Mouse (Mus musculus) left cerebral cortex, adult 18-20 months (tissue): ENCODE data around the gene Ndufs4. TPM values are rescaled to one million over a fixed set of nuclear protein-coding genes. Genes with fewer than 3 reads are reported as not detected.

ENCODE experiments used
- DNase-seq, 2 experiments: peaks; one replicate each; pipeline ENCODE4 v3.0.0; 2021 to 2022; ENCODE audit warnings: low spot score in 2 of 2, mixed read lengths in 1 of 2
- long read RNA-seq, 2 experiments: library from polyadenylated mRNA; stranded (forward); transcript quantifications; one replicate each; pipeline ENCODE4 v2.0.0; 2021
- total RNA-seq, 2 experiments: library from RNA; stranded (reverse); gene quantifications; 2 replicates each; pipeline ENCODE4 v1.2.3; 2021

Gene Ndufs4
- total RNA-seq, result 100 to 1,000 TPM; 152 to 168 TPM
- long read RNA-seq, experiment 1, transcript Ndufs4-201 (5 exons, 1,698 nt), result major isoform, 62 of 73 reads
- long read RNA-seq, experiment 1, partial matches to known transcripts, result 2 of 73 reads
- long read RNA-seq, experiment 1, other reads (novel, unspliced or antisense), result 4 of 73 reads
- long read RNA-seq, experiment 2, transcript Ndufs4-201 (5 exons, 1,698 nt), result major isoform, 66 of 73 reads
- long read RNA-seq, experiment 2, partial matches to known transcripts, result 0 of 73 reads
- long read RNA-seq, experiment 2, other reads (novel, unspliced or antisense), result 3 of 73 reads

DNA sequence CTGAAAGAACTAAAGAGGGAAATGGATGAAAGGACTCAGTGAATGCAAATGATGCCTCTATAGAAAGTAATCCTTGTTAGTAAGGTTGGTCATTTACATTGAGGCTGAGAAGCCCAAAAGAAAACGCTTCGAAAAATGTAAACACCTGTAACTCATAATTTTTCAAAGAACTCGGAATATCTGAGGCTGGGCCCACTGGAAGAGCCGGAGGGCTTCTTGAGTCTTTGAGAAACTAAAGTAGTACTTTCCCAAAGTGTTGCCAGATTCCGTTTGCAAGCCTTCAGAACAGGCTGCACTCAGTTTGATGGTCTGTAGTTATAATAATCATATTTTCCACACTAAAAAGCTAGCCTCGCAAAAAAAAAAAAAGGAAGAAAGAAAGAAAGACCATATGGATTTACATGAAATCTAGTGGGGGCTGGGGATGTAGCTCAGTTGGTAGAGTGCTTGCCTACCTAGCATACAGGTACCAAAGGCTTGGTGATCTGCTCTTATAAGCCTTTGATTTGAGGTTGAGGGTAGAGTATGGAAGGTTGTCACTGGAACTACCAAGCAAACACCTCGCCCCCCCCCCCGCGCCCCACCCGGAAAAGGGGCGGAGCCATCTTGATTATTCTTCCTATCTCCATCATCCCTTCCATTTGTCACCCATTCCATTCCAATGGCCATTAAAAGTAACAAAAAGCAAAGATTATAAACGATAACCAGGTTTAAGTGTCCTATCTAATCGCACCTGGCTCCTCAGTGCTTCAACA, at the start of gene Ndufs4:
Gene Ndufs4 (minus strand): TSS at position 48 of the 755 bp plus-strand sequence.
- no peak for DNase-seq

DNA sequence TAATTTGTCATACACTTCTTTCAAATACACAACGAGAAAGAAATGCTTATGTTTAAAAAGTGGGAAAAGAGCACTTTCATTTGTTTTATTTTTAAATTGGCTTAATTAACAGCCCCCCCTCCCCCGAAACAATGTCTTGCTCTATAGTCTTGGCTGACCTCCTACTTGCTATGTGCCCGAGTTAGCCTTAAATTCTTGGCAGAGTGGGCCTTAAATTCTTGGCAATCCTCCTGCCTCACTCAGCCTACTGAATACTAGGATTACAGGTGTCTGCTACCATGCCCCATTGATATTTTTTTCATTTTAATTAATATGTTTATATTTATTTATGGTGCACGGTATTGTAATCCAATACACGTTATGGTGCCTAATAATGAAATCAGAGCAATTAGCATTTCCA, 44.4 kb upstream of the Ndufs4 start:
- DNase-seq, result no peak

DNA sequence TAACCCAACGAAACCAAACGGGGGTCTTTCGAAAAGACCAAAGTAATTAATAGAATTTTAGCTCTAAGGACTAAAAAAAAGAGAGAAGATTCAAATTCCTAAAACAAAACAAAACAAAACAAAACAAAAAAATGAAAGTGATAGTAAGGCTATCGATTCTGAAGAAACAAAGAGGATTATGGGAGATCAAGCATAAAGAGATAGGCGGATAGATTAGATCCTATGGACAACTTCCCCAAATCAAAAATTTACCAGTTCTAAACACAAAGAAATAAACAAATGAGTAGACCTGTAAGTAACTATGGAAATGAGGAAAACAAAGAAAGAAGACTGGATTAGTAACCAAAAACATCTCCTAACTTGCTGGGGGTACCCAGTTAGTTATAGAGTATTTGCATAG, 37.2 kb upstream of the Ndufs4 start:
- DNase-seq, result no peak

DNA sequence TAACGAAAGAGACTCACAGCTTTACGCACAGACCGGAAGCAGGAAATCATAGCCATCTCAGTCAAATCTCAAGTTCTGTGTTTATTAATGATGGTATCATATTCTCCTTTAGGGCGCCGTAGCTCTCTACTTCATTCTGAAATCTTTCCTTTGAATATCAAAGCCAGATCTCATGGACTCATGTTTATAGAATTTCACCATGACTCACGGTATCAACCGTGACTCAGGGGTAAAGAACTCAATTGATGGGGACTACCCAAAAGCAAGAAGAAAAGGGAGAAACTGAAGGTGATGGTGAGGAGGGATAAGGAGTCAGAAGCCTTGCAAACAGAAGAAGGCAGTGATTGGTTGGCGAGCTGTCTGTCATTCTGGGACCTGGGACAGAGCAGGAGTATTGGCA, 32.2 kb upstream of the Ndufs4 start:
- DNase-seq, result no peak

DNA sequence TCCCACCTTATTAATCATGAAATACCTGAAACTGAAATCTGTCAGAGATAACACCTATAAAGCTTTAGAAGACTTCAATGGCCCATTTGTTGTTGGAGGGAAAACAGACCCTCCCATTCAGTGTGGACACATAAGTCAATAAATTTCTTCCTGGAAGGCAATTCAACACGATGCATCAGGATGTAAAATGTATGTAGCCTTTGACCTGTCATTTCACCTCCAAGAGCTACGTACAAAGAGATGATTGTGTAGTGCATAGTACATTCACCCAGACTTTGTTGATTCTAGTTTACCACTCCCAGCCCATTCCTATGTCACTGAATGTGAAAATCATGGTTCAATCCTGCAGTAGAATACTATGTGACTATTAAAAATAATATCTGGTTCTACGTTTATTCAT, 31.3 kb upstream of the Ndufs4 start:
- DNase-seq, result no peak

DNA sequence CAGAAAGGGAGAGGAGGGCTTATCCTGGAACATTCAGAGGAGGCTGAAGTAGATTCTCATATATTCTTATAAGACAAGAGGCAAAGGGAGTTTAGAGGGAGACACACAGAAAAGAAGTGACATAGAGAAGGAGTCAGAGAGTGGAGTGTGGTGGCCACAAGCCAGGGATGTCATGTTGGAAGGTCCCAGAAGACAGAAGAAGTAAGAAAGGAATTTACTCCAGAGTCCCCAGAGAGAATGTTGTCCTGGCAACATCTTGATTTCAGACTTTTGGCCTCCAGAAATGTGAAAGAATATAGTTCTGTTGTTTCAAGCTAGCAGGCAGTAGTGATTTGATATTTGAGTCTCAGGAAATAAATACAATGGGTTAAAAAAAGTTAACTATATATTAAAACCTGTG, 24.3 kb upstream of the Ndufs4 start:
- no peak for DNase-seq

DNA sequence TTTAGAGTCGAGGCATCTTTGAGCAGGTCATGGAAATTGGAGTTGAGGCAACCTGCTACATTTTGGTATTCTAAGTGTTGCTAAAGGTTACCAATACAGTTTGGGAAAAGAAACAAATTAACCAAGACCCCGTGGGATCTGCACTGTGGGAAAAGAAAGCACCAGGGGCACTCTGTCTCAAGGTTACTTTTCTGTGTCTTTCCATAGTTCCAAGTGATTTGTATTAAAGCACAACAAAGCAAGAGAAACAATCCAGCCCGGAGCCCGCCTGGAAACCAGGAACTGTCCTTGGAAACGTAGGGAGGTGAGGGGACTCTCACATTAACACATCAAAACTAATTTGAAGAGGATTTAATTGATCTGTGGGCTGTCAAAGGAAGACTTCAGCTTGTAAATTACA, 18.8 kb upstream of the Ndufs4 start:
- DNase-seq, result no peak

DNA sequence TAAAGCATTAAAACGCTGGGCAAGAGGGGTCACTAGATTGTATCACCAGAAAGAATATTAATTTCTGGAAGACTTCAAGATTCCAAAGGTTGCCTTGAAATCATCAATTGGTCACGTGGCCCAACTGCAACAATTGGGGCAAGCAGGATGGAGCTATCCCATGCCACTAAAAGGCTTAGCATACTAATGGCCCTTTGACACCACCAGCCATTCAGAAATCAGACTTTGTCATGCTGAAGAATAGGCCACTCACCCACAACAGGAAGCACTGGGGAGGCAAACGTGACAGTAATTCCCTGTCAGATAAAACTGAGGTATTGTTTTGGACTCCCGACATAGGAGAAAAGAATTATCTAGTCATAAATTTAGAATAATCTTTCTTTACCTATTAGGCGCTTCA, 18.4 kb upstream of the Ndufs4 start:
- DNase-seq, result no peak

DNA sequence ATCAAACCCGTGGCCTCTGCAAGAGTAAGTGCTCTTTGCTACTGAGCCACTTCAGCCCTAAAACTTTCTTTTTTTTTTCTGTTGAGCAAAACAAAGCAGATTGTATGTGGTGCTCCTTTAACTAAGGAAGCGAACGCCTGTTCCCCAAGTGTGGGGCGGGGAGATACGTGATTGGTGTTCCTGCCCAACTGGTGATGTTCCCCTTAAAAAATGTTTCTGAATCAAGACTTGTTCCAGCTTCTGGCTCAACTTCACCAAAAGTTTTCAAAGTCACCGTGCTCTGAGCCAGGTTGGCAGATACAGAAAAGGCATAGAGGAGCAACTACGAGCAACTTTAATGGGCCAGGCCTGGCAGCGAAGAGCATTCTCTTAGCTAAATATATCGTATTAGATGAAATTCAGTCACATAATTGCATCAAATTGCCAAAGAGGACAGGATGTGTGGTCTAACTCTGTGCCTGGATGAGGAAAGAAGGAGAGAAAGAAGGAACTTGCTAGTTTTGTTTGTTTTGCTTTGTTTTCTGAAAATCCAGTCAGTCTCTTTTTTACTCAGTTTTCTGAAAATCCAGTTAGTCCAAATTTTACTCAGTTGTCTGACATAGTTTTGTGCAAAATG, 17.1 kb upstream of the Ndufs4 start:
- no peak for DNase-seq

DNA sequence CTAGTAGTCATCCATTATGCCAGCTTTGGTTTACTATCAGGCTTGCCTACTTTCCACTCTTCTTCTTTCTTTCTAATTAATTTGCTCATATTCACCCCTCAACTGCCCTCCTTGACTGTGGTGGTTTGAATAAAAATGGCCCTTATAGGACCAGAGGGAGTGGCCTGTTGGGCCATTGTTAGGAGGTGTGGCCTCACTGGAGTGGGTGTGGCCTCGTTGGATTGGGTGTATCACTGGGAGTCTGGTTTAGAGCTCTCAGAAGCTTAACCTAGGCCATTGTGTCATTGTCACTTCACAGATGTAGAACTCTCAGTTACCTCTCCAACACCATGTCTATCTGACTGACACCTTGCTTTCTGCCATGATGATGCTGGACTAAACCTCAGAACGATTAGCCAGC, 10.8 kb upstream of the Ndufs4 start:
- DNase-seq, result no peak

DNA sequence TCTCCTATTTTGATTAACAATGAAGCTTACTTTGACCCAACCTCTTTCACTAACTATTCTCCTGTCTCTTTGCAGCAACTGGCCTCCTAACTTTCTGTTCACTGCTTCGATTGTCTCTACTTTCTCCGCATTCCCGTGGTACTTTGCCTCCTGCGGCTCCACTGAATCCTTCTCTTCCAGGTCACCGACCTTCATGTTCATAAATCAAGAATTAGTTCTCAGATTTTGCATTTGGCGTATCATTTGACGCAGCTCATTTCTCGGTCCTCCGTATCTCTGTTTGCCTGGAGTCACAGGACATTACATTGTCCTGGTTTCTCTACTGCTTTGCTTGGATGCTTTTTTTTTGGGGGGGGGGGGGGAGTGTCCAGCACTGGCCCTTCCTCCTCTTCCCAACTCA, 9.2 kb upstream of the Ndufs4 start:
- no peak for DNase-seq

DNA sequence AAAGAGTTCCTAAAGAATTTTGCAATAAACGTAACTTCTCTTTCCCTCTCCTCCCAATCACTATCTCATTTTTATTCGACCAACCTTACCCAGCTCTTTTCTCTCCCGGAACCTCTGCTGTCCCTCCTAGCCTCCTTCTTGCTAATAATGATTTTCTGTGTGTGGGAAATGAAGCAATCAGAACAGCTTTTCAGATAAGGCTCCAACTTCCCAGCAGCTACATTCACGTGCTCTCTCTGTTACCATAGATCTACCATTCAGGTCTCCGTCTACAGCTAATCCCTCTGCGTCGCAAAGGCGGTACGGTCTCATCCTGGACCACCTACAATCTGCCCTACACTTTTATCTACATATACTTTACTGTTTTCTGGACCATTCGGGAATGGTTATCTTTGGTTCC, 8.8 kb upstream of the Ndufs4 start:
- DNase-seq, result no peak

DNA sequence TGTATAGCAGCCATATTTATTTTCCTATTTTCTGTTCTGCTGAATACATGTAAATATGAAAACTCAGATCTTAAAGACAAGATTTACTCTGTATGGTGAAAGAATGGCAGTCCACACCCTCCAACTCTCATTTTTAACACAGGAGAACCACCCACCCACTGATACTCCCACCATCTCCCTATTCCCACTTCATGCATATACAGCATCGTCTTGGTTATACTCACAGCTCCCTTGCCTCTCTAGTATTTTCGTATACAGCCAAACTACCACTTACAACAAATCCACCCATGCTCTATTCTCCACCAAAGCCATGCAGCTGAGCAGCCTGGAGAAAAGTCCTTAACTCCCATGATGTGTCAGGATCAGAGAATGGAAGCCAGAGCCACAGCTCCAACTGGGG, 6.7 kb upstream of the Ndufs4 start:
- peak in 1 of 2 experiments; percentile 8 for DNase-seq

DNA sequence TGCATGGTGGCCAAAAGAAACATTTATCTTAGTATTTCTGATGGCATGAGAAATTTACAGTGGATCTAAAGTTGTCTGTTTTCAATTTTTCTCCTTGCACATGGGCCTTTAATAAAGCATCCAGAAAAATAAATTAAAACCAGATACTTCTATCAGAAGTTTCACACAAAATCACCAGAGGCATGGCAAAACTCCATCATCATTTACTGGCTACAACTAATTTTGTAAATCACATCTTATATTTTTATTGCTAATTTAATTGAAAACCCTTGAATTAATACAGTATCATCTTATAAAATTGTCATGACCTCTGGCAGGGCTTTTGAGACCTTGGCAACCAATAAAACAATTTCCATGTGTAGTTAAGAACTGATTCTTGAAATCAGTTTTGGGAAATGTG, 4.4 kb upstream of the Ndufs4 start:
- no peak for DNase-seq

DNA sequence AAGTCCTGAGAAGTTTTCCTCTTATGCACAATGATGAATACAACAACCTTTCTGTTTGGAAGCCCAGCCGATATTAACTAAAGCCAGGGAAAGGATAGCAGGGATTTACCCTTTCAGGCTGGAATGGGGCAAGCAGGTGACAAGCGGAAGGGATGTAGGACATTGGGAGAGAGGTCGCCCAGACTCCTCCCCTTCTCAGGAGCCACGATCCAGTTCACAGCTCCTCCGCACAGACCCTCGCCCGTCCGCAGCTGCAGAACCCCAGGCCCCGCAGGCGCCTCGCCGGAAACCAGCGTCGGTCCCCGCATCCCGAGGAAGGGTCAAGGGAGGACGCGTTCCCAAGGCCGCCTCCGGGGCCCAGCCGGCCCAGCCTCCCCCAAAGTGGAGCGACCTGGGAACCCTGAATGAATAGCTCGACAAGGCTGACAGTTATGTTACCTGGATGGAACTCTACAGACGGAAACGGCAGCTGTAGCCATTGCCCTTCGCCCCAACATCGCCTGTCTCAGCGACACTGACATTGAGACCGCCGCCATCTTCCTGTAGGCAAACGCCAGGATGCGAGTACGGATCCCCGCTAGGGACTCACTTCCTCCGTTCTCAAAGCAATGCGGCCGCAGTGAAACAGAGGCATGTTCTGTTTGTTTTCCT, 412 bp downstream of the Ndufs4 start:
- peak; percentile 95 to 99 for DNase-seq

DNA sequence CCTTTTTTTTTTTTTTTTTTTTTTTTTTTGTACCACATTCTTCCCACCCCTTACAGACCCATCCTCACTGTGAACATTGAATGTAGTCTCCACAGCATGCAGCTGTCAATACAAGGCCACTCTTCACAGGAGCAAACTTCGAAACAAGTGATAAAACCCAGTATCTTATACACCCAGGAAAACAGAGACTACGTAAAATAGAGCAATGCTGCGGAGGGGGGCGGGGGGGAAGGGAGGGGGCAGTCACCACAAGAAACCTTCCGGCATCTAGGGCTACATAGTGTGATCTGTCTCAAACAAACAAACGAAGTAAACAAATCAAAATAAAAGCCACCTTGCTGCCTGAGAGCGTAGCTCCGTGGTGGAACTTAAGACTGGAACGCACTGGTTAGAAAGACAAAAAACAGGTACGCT, 977 bp downstream of the Ndufs4 start:
- no peak for DNase-seq

DNA sequence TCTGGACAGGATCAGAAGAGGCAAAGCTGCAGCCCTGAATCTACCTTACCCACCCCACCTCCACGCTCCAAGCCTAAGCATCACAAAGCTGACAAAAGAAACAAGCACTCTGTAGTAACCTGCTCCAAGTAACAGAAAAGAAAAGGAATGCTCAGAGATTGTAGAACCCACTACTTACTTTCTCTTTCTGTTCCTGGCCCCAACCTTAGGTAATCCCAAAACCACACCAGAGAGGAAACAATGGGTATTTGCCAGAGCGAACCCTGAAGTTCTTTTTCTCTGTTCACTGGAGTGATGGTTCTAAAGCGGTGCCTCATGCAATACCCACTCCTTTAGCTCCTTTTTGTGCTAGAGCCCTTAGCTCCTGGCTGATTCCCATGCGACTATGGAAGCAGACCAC, 11.5 kb downstream of the Ndufs4 start:
- no peak for DNase-seq

DNA sequence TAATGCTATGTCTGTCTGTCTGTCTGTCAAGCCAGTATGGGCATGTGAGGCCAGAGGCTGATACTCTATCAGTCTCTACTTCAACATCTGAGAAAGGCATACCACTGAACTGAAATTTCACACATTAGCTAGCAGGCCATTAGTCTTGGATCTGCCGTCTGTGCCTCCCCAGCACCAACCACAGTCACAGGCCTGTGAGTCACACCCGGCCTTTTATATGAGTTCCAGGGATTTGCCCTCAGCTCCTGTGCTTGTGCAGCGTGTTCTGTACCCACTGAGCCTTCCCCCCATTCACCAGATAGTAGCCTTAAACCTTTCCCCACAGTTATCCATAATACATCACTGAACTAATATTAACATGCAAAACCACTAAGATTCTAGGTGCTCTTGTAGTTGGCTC, 26.0 kb downstream of the Ndufs4 start:
- no peak for DNase-seq

DNA sequence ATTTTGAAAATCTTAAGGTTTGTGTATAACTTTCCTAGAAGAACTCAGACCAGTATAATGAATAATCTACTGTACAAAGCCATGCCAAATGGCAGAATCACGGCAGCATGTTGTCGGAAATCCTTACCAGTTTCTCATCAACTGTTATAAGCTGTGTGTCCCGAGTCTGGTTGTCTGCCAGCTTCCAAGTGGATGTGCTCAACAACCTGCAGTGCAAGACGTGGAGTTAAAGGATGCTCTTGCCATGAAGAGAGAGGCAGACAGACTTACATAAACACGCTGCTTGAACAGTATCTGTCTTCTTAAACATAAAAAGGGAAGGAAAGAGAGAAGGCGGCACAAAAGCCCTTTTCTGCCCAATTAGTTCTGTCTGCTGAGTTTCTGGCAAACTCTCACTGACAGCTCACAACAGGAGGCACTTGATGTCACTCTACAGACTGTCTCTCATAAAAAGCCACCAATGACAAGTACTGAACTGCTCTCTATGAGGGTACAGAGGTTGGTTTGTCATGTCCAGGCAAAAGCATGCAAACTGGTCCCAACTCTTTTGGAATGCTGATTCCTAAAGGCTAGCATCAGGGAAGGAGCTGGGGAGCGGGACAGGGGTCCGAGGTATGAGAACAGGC, 36.6 kb downstream of the Ndufs4 start:
- no peak for DNase-seq

DNA sequence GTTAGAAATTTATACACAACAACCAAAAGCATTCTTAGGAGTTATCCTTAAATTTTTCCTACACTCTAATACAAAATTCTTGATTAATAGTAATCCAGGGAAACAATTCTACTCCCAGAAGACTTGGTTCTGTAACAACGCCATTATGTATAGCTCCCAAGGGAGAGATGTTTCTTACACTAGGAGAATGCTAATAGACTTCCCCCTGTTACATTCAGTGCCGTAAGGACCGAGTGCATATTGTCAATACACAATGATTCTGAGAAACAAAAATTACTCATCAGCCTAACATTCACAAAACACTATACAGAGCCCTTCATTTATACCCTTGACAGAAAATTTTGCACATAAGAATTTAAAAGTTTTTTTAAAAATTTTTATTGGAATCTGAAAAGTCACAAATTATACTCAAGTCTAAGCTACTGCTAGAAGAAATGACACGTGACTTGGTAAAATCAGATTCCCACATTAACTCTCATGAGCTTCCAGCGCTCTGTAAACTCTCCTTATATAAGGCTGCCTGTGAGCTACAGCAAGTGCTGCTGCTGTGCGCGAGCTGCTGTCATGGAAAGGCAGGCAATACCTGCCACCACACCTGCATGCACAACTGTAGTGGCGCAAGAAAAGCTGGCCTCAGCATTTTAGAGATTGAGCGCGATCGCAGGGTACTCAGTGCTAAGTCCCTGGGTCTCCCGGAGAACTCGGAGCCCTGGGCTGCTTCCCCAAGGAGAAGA, 42.9 kb downstream of the Ndufs4 start:
- no peak for DNase-seq
